Mouse (Mus musculus) midbrain, embryonic 14.5 days (tissue): ENCODE data around the gene Plcb2. TPM values are rescaled to one million over a fixed set of nuclear protein-coding genes. Genes with fewer than 3 reads are reported as not detected.

Experiments
- ATAC-seq: fragments of 200-750 bp; cut with Nextera tagmentation; 2 replicates; pipeline ENCODE4 v1.8.0; 2017; ENCODE audit warnings: moderate number of reproducible peaks, moderate library complexity; ENCODE audit not compliant: low FRiP score, low TSS enrichment
- DNase-seq: peaks from one replicate; pipeline ENCODE4 v3.0.0-alpha.2; 2015
- H3K27ac ChIP-seq: fragments of 300-500 bp; sonication (generic); replicated peaks from 2 replicates; pipeline ENCODE4 v1.5.1; 2014; ENCODE audit warnings: mild to moderate bottlenecking, low read depth, low read length, moderate library complexity
- H3K27me3 ChIP-seq: fragments of 300-500 bp; sonication (generic); 2 replicates; pipeline ENCODE4 v1.6.1; 2014; ENCODE audit warnings: low read length, control low read depth, mixed read lengths; ENCODE audit not compliant: control insufficient read depth, insufficient read depth
- H3K36me3 ChIP-seq: fragments of 300-500 bp; sonication (generic); 2 replicates; pipeline ENCODE4 v1.6.1; 2014; ENCODE audit warnings: low read length, control low read depth; ENCODE audit not compliant: control insufficient read depth, insufficient read depth
- H3K4me1 ChIP-seq: fragments of 300-500 bp; sonication (generic); 2 replicates; pipeline ENCODE4 v1.6.1; 2014; ENCODE audit warnings: mild to moderate bottlenecking, antibody characterized with exemption, low read length, control low read depth; ENCODE audit not compliant: control insufficient read depth, insufficient read depth
- H3K4me2 ChIP-seq: fragments of 300-500 bp; sonication (generic); 2 replicates; pipeline ENCODE4 v1.6.1; 2014; ENCODE audit warnings: mild to moderate bottlenecking, low read length, moderate library complexity
- H3K4me3 ChIP-seq: fragments of 300-500 bp; sonication (generic); replicated peaks from 2 replicates; pipeline ENCODE4 v1.5.1; 2014; ENCODE audit warnings: low read depth, low read length
- H3K9ac ChIP-seq: fragments of 300-500 bp; sonication (generic); replicated peaks from 2 replicates; pipeline ENCODE4 v1.6.1; 2014; ENCODE audit warnings: mild to moderate bottlenecking, low read length, moderate library complexity
- H3K9me3 ChIP-seq: fragments of 300-500 bp; sonication (generic); 2 replicates; pipeline ENCODE4 v1.6.1; 2016; ENCODE audit warnings: low read length, control low read depth, mixed read lengths; ENCODE audit not compliant: control insufficient read depth
- WGBS: fragments of 180-500 bp; shearing (Covaris S2); extraction: QIAGEN DNeasy Blood & Tissue Kit; methylation state at CpG from one replicate; pipeline ENCODE4 v1.1.7; 2014; 5-methylcytosine and 5-hydroxymethylcytosine counted together
- polyA plus RNA-seq: library from polyadenylated mRNA; unstranded; fragments of >200 nt; fragmentation: Nextera tagmentation; extraction: Ambion mirVana; gene quantifications from 2 replicates; pipeline ENCODE4 v1.2.1, GENCODE M21; 2014

Gene Plcb2
- polyA plus RNA-seq, 1 experiment from 2014 or later = 0.74 TPM

GRCm38 (mm10) chr2:118693370-118693966, 34.8 kb downstream of the Plcb2 start:
- H3K4me2 ChIP-seq = no peak overlapping the region
- no peak overlapping the region for H3K9ac ChIP-seq
- no peak for ATAC-seq
- H3K27me3 ChIP-seq = peaks cover 13% of the 10 kb centered on the region; the same call in 1 of the 2 replicates
- H3K36me3 ChIP-seq = peaks cover 5% of the 10 kb centered on the region; the same call in 1 of the 2 replicates
- no peaks in the 10 kb centered on the region for H3K4me1 ChIP-seq
- WGBS = 85% methylated on average over 19 of the region's 19 CpGs
- H3K27ac ChIP-seq = no peak overlapping the region
- H3K9me3 ChIP-seq = no peaks in the 10 kb centered on the region
- no peak for DNase-seq
- no peak overlapping the region for H3K4me3 ChIP-seq

- H3K27me3 ChIP-seq = no peaks in the 10 kb centered on the region
- 81% methylated on average over 10 of the region's 10 CpGs for WGBS
These were observed 38.4 kb downstream of the Plcb2 start for GRCm38 (mm10) chr2:118689875-118690274.

GRCm38 (mm10) chr2:118687791-118688190, 40.4 kb downstream of the Plcb2 start:
- H3K4me2 ChIP-seq = no peak overlapping the region
- no peak overlapping the region for H3K4me3 ChIP-seq
- ATAC-seq = no peak
- no peak overlapping the region for H3K9ac ChIP-seq
- DNase-seq = no peak
- no peaks in the 10 kb centered on the region for H3K27me3 ChIP-seq
- no peaks in the 10 kb centered on the region for H3K4me1 ChIP-seq
- WGBS = 90% methylated on average over 3 of the region's 3 CpGs
- no peaks in the 10 kb centered on the region for H3K9me3 ChIP-seq
- H3K27ac ChIP-seq = no peak overlapping the region
- peaks cover 5% of the 10 kb centered on the region; the same call in 1 of the 2 replicates for H3K36me3 ChIP-seq

More at GRCm38 (mm10) chr2:118689875-118690274, 38.4 kb downstream of the Plcb2 start:
- Histone ChIP-seq H3K4me1 (no peaks in the 10 kb centered on the region), H3K4me2 (no peak overlapping the region), H3K36me3 (peaks cover 5% of the 10 kb centered on the region; the same call in 1 of the 2 replicates), H3K4me3 (no peak overlapping the region), H3K9ac (no peak overlapping the region), H3K27ac (no peak overlapping the region), H3K9me3 (no peaks in the 10 kb centered on the region)
- ATAC-seq (no peak), DNase-seq (no peak)

GRCm38 (mm10) chr2:118686693-118687092, 41.5 kb downstream of the Plcb2 start:
- Histone ChIP-seq H3K4me3 (no peak overlapping the region), H3K36me3 (peaks cover 5% of the 10 kb centered on the region; the same call in 1 of the 2 replicates), H3K4me2 (no peak overlapping the region), H3K27ac (no peak overlapping the region), H3K27me3 (no peaks in the 10 kb centered on the region), H3K9me3 (no peaks in the 10 kb centered on the region), H3K9ac (no peak overlapping the region), H3K4me1 (no peaks in the 10 kb centered on the region)
- 84% methylated on average over 8 of the region's 8 CpGs for WGBS
- no peak for DNase-seq
- no peak for ATAC-seq

- no peaks in the 10 kb centered on the region for H3K4me1 ChIP-seq
- no peak overlapping the region for H3K4me2 ChIP-seq
- no peak overlapping the region for H3K4me3 ChIP-seq
- DNase-seq (no peak), ATAC-seq (no peak)
- H3K9me3 ChIP-seq = no peaks in the 10 kb centered on the region
- H3K36me3 ChIP-seq = peaks cover 3% of the 10 kb centered on the region; the same call in 1 of the 2 replicates
- WGBS = 93% methylated on average over 4 of the region's 4 CpGs
- no peaks in the 10 kb centered on the region for H3K27me3 ChIP-seq
- H3K27ac ChIP-seq = no peak overlapping the region
- no peak overlapping the region for H3K9ac ChIP-seq
These were observed 43.1 kb downstream of the Plcb2 start for GRCm38 (mm10) chr2:118685088-118685487.

GRCm38 (mm10) chr2:118682544-118683260, 45.5 kb downstream of the Plcb2 start:
- Histone ChIP-seq H3K9me3 (no peaks in the 10 kb centered on the region), H3K9ac (no peak overlapping the region), H3K27me3 (peaks cover 14% of the 10 kb centered on the region), H3K4me3 (no peak overlapping the region), H3K27ac (no peak overlapping the region), H3K4me2 (no peak overlapping the region), H3K4me1 (peaks cover under 1% of the 10 kb centered on the region; the same call in 1 of the 2 replicates), H3K36me3 (no peaks in the 10 kb centered on the region)
- ATAC-seq (no peak), DNase-seq (no peak)
- 57% methylated on average over 8 of the region's 8 CpGs for WGBS

- H3K4me3 ChIP-seq = no peak overlapping the region
- H3K9ac ChIP-seq = no peak overlapping the region
- WGBS = 95% methylated on average over 6 of the region's 6 CpGs
- H3K9me3 ChIP-seq = no peaks in the 10 kb centered on the region
- ATAC-seq = no peak
- H3K4me1 ChIP-seq = peaks cover 14% of the 10 kb centered on the region; the same call in 1 of the 2 replicates
- no peak overlapping the region for H3K27ac ChIP-seq
- no peaks in the 10 kb centered on the region for H3K36me3 ChIP-seq
- H3K4me2 ChIP-seq = no peak overlapping the region
- H3K27me3 ChIP-seq = peaks cover 31% of the 10 kb centered on the region
- DNase-seq = no peak
These were observed 47.3 kb downstream of the Plcb2 start for GRCm38 (mm10) chr2:118680926-118681325.

- no peak overlapping the region for H3K27ac ChIP-seq
- no peaks in the 10 kb centered on the region for H3K36me3 ChIP-seq
- peaks cover 14% of the 10 kb centered on the region; the same call in 1 of the 2 replicates for H3K4me1 ChIP-seq
- ATAC-seq (no peak), DNase-seq (no peak)
- H3K27me3 ChIP-seq = peaks cover 40% of the 10 kb centered on the region
- no peak overlapping the region for H3K4me2 ChIP-seq
- no peak overlapping the region for H3K9ac ChIP-seq
- WGBS = 83% methylated on average over 3 of the region's 3 CpGs
- no peaks in the 10 kb centered on the region for H3K9me3 ChIP-seq
- no peak overlapping the region for H3K4me3 ChIP-seq
These were observed 48.7 kb downstream of the Plcb2 start for GRCm38 (mm10) chr2:118679577-118679976.
